Mouse (Mus musculus): ENCODE measurements at regions not wholly inside any gene's neighbourhood (a gene's known extent, or its start where the extent isn't known, plus 50 kb on each side); places are given as distances from the start of the nearest gene placed in this dataset.
A peak's percentile ranks its signal among the peaks of the same experiment; 100 is the strongest.

DNA sequence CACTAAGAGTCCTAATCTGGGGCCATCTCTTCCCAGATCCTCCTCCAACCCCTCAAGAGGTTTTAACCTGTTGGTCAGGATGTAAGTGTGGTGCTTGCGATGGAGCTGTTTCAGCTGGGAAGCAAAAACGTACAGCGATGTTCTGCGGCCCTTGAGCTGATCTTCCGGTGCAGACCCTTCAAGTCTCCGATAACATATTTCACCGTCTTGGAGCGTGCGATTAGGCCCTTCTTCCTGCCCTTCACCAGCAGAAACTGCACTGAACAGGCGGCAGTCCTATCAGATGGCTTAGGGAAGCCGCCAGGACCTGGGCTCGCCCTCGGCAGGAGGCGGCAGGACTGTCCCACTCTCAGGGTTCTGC, 90.1 kb upstream of the Vps8 start:
- DNase-seq (ENCODE audit: low read depth, low spot score), result no peak
- Histone ChIP-seq H3K36me3 (ENCODE audit: control insufficient read depth, insufficient read depth, low read length, poor library complexity, severe bottlenecking) (no peaks in the 10 kb centered on the region), H3K27me3 (ENCODE audit: control insufficient read depth, insufficient read depth, low read length, poor library complexity, severe bottlenecking) (no peaks in the 10 kb centered on the region)

DNA sequence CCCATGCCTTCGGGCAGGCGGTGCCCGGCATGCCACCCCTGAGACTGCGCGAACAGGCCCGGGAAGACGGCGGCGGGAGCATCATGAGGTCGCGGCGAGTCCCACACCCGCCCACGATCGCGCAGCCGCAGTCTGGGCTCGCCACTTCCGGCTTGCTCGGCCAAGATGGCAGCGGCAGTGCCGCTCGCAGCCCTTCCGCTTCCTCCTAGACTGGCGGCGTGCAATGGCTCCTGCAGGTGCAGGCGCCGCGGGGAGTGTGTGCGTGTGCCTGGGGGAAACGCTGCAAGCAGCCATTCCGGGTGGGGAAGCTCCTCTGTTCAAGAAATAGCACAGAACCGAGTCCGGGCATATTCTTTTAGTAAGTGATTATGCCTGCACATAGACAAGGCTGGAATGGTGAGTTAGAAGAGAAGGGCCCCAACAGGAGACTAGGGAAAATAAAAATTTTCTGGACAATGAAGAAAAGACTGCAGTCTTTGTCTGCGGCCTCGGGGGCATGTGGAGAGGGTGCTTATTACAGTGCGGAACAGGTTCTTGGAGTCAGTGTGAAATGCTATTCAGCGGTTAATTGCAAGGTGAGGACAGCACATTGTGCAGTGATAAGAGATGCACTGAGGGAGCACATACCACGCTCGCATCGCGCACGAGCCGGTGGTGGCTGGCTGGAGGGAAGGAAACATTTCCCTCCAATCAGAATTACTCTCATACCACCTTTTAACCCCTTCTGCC, 89.5 kb upstream of the Vps8 start:
- no peaks in the 10 kb centered on the region for H3K27me3 ChIP-seq (ENCODE audit: control insufficient read depth, insufficient read depth, low read length, poor library complexity, severe bottlenecking)
- H3K36me3 ChIP-seq (ENCODE audit: control insufficient read depth, insufficient read depth, low read length, poor library complexity, severe bottlenecking), result no peaks in the 10 kb centered on the region
- DNase-seq (ENCODE audit: low read depth, low spot score), result peak; percentile 95

DNA sequence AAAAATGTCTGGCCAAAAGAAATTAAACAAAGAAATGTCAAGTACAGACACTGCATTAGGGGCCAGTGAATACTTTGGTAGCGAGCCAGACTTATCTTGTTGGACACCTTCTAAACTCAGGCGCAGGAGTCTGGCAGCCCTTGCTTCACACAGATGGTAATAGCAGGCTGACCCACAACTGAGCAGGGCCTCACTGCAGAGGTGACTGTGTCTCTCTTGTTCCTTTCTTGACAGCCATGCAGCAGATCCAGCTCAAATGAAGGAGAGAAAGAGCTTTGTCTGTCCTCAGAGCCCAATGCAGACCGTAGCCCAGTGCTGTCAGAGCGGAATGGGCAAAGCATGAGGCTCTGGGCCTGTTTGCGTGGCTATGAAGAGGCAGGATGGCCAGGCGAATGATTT, 83.9 kb upstream of the Vps8 start:
- Histone ChIP-seq H3K36me3 (ENCODE audit: control insufficient read depth, insufficient read depth, low read length, poor library complexity, severe bottlenecking) (no peaks in the 10 kb centered on the region), H3K27me3 (ENCODE audit: control insufficient read depth, insufficient read depth, low read length, poor library complexity, severe bottlenecking) (no peaks in the 10 kb centered on the region)
- DNase-seq (ENCODE audit: low read depth, low spot score), result no peak

DNA sequence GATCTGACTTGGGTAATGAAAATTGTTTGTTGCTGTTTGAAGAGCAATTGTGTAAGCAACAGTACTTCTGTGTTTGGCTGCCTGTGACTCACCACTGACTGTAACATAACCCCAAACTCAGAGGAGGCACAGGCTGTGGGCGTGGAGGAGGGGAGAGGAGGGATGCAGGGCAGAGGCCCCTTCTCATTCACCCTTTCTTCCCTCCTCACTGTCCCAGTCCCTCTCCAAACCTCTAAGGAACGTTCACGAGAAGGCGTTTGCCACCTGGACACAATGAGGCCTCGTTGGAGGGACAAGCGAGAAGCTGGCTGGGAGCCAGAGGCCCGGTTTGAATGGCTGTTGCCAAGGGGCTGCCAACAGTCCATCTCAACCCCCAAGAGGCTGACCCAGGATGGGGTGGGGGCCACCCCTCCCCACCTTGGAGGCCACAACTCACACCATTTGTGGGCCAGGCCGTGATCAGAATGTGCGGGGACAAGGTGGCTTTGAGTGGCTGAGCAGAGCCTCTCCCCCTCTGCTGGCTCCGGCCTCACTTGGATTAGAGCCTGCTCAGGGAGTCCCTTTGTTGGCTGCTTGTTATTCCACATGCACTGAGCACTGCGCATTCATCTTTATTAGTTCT, 83.3 kb upstream of the Vps8 start:
- Histone ChIP-seq H3K27me3 (ENCODE audit: control insufficient read depth, insufficient read depth, low read length, poor library complexity, severe bottlenecking) (no peaks in the 10 kb centered on the region), H3K36me3 (ENCODE audit: control insufficient read depth, insufficient read depth, low read length, poor library complexity, severe bottlenecking) (no peaks in the 10 kb centered on the region)
- DNase-seq (ENCODE audit: low read depth, low spot score), result no peak

DNA sequence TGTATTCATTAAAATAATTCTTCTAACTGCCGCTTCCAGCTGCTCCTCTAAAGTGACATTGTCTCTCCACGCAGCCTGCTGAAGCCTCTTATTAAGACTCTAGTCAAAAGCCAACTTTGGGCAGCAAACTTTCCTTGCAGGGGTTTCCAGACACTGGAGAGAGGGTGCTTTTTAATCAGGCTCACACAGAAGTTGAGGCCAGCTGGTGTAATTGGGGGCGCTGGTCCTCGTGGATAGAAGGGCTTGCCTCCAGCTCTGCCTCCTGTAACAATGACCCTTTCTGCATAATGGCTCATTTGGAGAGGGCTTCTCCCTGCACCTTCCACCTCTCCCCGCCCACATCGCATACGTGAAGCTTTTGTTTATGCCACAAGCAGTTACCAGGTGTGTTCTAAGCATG, 82.8 kb upstream of the Vps8 start:
- DNase-seq (ENCODE audit: low read depth, low spot score), result no peak
- H3K36me3 ChIP-seq (ENCODE audit: control insufficient read depth, insufficient read depth, low read length, poor library complexity, severe bottlenecking), result no peaks in the 10 kb centered on the region
- H3K27me3 ChIP-seq (ENCODE audit: control insufficient read depth, insufficient read depth, low read length, poor library complexity, severe bottlenecking), result no peaks in the 10 kb centered on the region

DNA sequence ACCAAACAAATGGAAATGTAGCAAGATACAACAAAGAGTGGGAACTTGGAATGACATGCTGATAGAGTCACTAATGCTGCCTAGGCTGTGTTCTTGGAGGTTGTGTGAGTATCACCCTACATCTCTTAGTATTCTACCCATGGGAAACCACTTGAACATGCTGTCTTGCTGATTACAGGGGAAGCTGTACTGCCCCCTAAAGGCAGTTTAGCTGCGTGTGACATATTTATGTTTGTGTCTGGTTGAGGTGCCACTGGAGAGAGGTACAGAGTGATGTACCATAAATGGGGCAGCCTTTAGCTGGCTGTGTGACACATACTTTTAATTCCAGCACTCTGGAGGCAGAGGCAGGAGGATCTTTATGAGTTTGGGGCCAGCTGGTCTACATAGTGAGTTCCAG, 73.0 kb upstream of the Vps8 start:
- DNase-seq (ENCODE audit: low read depth, low spot score), result peak; percentile 4
- Histone ChIP-seq H3K27me3 (ENCODE audit: control insufficient read depth, insufficient read depth, low read length, poor library complexity, severe bottlenecking) (no peaks in the 10 kb centered on the region), H3K36me3 (ENCODE audit: control insufficient read depth, insufficient read depth, low read length, poor library complexity, severe bottlenecking) (no peaks in the 10 kb centered on the region)

DNA sequence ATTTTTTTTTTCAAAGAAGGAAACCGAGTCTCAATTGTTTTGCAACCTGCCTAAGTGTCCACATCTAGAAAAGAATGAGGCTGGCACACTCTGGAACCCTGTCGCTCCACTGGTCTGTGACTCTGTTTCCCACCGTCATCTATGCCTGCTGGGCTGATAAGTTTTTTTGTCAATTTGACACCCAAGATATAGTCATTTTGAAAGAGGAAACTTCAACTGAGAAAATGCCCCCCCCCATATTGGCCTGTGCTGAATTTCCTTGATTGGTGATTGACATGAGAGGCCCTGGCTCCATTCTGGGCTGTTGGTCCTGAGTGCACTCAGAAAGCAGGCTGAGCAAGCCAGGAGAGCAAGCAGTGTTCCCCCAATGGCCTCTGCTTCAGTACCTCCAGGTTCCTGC, 71.6 kb upstream of the Vps8 start:
- no peak for DNase-seq (ENCODE audit: low read depth, low spot score)
- Histone ChIP-seq H3K27me3 (ENCODE audit: control insufficient read depth, insufficient read depth, low read length, poor library complexity, severe bottlenecking) (no peaks in the 10 kb centered on the region), H3K36me3 (ENCODE audit: control insufficient read depth, insufficient read depth, low read length, poor library complexity, severe bottlenecking) (no peaks in the 10 kb centered on the region)

DNA sequence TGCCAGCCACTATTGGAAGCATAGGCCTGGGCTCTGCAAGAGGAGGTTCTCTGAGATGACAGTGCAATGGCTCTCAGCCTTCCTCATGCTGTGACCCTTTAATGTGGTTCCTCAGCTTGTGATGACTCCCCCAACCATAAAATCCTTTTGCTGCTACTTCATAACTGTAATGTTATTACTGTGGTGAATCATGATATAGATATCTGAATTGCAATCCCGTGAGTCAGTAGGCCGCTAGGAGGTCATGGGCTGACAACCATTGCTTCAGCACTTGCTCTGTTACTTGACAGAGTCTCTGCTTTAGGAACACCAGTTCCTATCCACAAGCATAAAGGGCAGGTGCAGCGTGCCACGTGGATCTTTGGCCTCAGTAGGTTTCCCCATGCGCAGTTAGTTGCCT, 69.8 kb upstream of the Vps8 start:
- no peak for DNase-seq (ENCODE audit: low read depth, low spot score)
- Histone ChIP-seq H3K36me3 (ENCODE audit: control insufficient read depth, insufficient read depth, low read length, poor library complexity, severe bottlenecking) (no peaks in the 10 kb centered on the region), H3K27me3 (ENCODE audit: control insufficient read depth, insufficient read depth, low read length, poor library complexity, severe bottlenecking) (no peaks in the 10 kb centered on the region)

DNA sequence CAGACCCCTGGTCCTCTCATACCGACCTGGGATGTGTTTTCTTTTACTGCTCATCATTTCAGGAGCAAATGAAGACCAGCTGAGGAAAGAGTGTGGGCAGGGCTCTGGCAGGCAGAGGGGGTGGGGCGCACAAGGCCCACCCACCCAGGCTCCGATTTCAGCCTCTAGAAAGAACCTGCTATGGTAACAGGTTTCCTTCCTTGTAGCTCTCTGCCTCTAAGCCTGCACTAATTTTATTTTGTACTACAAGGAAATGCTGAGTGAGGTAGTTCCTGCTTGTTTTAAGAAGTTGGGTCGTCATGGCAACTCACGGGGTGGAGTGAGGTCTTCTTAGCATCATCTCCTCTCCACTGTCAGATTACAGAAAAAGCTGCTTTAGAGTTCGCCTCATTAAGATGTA, 69.4 kb upstream of the Vps8 start:
- DNase-seq (ENCODE audit: low read depth, low spot score), result peak; percentile 6
- no peaks in the 10 kb centered on the region for H3K36me3 ChIP-seq (ENCODE audit: control insufficient read depth, insufficient read depth, low read length, poor library complexity, severe bottlenecking)
- H3K27me3 ChIP-seq (ENCODE audit: control insufficient read depth, insufficient read depth, low read length, poor library complexity, severe bottlenecking), result no peaks in the 10 kb centered on the region

DNA sequence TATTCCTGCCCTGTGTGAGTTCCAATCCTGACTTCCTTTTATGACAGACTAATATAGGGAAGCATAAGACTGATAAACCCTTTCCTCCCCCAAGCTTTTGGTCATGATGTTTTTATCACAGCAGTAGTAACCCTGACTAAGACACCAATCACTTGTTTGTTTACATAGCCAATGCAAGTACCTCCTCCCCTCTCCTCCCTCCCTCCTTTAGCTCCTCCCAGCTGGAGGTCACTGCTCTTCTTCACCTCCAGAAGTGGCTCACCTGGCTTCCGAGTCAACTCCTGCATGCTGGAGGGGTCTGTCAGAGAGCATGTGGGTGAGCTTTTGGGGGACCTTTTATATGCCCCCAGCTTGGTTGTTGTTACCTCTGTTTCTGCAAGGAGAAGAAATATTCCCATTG, 67.3 kb upstream of the Vps8 start:
- Histone ChIP-seq H3K27me3 (ENCODE audit: control insufficient read depth, insufficient read depth, low read length, poor library complexity, severe bottlenecking) (no peaks in the 10 kb centered on the region), H3K36me3 (ENCODE audit: control insufficient read depth, insufficient read depth, low read length, poor library complexity, severe bottlenecking) (no peaks in the 10 kb centered on the region)
- no peak for DNase-seq (ENCODE audit: low read depth, low spot score)

DNA sequence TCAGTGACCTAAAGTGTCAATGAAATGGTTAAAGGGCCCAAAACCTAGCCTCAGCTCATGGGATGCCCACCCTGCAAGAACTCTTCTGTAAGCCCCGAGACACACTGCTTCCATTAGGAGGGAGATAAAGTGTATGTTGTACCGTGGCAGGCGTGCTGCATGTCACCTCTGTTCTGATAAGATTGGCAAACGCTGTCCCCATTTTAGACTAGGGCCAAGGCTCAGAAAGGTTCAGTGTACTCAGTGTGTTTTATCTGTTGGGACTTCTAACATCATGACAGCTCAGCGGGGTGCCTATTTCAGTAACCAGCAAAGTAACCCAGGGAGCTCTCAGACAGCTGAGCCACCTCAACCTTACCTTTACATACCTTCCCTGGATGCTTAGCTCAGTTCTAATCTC, 65.5 kb upstream of the Vps8 start:
- Histone ChIP-seq H3K36me3 (ENCODE audit: control insufficient read depth, insufficient read depth, low read length, poor library complexity, severe bottlenecking) (no peaks in the 10 kb centered on the region), H3K27me3 (ENCODE audit: control insufficient read depth, insufficient read depth, low read length, poor library complexity, severe bottlenecking) (no peaks in the 10 kb centered on the region)
- no peak for DNase-seq (ENCODE audit: low read depth, low spot score)

DNA sequence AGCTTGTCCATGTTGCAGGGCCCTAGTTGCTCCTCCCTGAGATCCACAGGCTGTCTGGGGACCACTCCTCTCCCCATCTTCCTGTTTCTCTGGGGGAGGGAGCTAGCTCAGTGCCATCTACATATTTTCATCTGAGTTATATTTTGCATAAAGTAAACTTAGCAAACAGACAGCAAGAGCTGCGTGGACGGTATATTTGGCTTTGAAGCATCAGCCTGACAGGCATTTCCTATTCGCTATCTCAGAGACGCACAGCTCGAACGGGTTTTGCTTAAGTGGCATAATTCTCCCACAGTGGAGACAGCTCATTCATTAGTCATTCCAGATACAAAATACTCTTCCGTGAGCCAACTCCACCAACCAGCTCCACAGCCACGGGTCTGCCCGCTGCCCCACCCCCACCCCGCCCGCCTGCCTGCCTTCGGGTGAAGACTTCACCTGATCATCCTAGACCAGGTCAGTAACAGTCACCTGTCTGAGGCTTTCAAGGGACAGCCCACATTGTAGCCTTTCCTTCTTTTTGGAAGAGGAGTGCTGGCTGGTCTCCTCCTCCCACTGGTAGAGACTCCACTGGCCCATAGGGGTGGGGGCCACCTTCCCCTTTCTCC, 64.5 kb upstream of the Vps8 start:
- no peak for DNase-seq (ENCODE audit: low read depth, low spot score)
- H3K27me3 ChIP-seq (ENCODE audit: control insufficient read depth, insufficient read depth, low read length, poor library complexity, severe bottlenecking), result no peaks in the 10 kb centered on the region
- no peaks in the 10 kb centered on the region for H3K36me3 ChIP-seq (ENCODE audit: control insufficient read depth, insufficient read depth, low read length, poor library complexity, severe bottlenecking)

DNA sequence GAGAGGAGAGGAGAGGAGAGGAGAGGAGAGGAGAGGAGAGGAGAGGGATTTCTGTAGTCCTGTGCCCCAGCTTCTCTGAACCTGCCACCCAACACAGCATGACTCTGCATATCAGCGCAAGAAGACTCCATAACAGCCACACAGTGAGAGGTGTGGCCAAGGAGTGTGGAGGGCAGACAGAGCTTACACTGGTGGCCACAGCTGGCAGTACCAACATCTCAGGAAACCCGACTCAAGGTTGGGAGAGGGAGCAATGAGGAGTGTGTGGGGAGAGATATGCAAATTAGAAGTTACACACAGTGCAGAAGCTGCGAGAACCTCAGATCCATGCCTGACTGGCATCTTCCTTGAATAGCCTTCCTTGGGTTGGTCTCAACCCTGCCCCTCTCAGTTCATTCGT, 63.5 kb upstream of the Vps8 start:
- DNase-seq (ENCODE audit: low read depth, low spot score), result no peak
- Histone ChIP-seq H3K27me3 (ENCODE audit: control insufficient read depth, insufficient read depth, low read length, poor library complexity, severe bottlenecking) (no peaks in the 10 kb centered on the region), H3K36me3 (ENCODE audit: control insufficient read depth, insufficient read depth, low read length, poor library complexity, severe bottlenecking) (no peaks in the 10 kb centered on the region)

DNA sequence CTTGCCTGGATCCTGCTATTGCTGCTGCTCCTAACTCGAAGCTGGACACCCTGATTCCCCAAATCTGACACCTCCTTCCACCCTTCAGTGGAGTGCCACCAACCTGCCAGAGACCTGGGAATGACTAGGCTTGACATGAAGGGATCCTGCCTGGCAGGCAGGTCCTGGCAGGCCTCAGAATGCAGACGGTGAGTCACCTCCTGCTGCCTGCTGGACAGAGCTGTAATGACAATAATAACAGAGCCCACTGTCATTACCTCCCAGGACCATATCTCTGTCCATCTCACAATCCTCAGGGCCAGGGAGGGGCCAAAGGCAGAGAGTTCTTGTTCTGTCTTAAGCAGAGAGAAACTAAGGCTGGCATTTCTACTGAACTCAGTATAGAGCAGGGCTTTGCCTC, 61.5 kb upstream of the Vps8 start:
- Histone ChIP-seq H3K27me3 (ENCODE audit: control insufficient read depth, insufficient read depth, low read length, poor library complexity, severe bottlenecking) (no peaks in the 10 kb centered on the region), H3K36me3 (ENCODE audit: control insufficient read depth, insufficient read depth, low read length, poor library complexity, severe bottlenecking) (no peaks in the 10 kb centered on the region)
- DNase-seq (ENCODE audit: low read depth, low spot score), result no peak

DNA sequence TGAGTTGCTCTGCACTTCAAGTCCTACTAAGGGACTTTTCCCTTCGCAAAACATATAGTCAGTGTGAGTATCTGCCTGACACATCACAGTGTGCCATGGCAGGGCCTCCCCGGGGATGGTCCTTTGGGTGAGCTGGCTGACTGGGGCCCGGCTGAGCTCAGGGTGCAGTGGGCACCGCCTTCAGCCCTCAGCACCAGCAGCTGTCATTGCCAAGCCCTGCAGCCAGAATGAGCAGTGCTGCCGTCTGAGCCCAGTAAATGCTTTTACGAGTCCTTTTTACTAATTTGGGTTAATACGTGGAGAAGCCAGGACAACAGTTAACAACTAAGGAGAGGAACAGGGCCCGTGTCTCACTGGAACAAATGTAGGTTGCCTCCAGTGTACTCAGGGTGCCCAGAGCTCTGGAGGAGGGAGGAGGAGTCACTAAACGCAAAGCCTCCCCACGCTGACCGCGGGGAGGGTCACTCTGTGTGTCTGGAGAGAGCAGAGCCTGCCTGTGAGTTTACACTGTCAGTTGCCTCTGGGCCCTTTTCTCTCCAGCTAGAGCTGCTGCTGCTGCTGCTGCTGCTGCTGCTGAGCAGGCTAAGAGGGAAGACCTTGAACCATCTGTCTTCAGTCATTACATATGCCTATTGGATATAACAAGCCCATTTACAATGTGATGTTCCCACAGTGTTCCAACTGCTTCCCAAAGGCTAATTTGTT, 60.1 kb upstream of the Vps8 start:
- no peaks in the 10 kb centered on the region for H3K27me3 ChIP-seq (ENCODE audit: control insufficient read depth, insufficient read depth, low read length, poor library complexity, severe bottlenecking)
- no peaks in the 10 kb centered on the region for H3K36me3 ChIP-seq (ENCODE audit: control insufficient read depth, insufficient read depth, low read length, poor library complexity, severe bottlenecking)
- DNase-seq (ENCODE audit: low read depth, low spot score), result no peak
